Mouse (Mus musculus) frontal cortex, postnatal 10 days (tissue): ENCODE results near the gene Sytl3.
"Not testable (repeated sequence)": the region's sequence is repeated elsewhere in the genome, so short reads cannot be mapped to it uniquely, and the experiment has no call there.

ENCODE experiments used
- DNase-seq, 2 experiments: peaks; one replicate each; pipeline ENCODE4 v3.0.0; 2022; ENCODE audit warnings: low spot score in 2 of 2, mixed read lengths in 1 of 2

Sytl3 gene

GRCm38 (mm10) chr17:6689344-6689743 is 30.5 kb downstream of the Sytl3 start:
- not testable (repeated sequence) for DNase-seq

DNA sequence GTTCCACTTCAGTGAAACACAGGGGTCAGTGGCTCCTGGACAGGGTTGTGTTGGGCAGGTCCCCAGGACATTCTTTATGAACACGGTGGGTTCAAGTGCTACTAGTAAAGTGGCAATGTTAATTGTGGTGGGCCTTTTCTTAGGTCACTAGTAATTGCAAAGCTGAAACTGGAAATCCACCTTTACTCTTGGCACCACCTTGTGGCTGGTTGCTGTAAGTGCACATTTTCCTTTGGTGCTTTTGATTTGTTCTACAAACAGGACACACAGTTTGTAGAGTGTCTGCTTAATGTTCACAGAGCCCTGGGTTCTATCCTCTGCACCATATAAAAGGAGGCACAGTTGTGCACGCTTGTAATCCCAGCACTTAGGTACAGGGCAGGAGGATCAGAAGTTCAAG is 32.7 kb downstream of the Sytl3 start:
- peak; percentile 74 to 90 for DNase-seq

- DNase-seq: not testable (repeated sequence)
Observed at GRCm38 (mm10) chr17:6695712-6696111, 36.8 kb downstream of the Sytl3 start.

GRCm38 (mm10) chr17:6696521-6696920 is 37.6 kb downstream of the Sytl3 start:
- DNase-seq: not testable (repeated sequence)

- peak; percentile 60 to 63 for DNase-seq
Observed at GRCm38 (mm10) chr17:6697224-6697775, 38.4 kb downstream of the Sytl3 start.

- not testable (repeated sequence) for DNase-seq
Observed at GRCm38 (mm10) chr17:6699502-6699901, 40.6 kb downstream of the Sytl3 start.

GRCm38 (mm10) chr17:6700077-6700476 is 41.2 kb downstream of the Sytl3 start:
- not testable (repeated sequence) for DNase-seq

- not testable (repeated sequence) for DNase-seq
Observed at GRCm38 (mm10) chr17:6702625-6703221, 43.8 kb downstream of the Sytl3 start.

DNA sequence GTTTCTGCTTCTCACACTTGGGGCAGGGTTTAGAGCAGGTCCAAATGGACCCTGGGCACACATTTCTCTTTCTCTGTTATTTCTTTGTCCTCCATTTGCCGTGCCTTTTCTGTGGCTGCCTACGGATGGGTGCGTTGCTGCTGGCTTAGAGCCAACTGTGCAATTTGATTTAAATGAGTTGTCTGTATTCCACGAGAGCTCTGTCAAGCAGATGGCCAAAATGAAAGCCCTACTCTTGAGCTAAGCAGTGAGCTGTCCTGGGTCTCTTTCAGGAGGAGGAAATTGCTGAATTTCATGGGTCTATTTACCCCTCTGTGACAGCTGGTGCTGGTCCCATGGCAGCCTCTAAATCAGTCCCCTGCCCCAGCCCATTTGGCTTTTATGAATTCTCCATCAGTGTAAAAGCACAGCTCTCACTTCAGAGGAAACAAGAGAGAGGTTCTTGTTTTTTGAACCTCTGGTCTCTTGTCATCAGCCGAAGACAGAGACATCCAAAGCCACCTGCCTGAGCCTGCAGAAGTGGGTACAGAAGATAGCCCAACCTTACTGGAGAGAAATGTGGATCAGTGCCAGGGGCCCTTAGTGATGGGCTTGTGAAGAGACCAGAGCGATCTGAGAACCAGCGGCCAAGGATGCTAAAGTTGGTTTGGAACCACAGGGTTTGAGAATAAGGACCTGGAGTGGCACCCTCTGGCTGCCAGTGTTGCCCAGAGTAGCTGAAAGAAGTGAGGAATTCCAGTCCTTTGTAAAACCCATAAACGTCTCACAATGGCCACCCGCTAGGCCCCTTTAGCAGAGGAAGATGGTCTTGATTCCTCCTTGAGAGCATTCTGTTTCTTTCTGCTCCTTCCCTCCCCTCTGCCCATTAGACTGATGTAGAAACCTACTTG is 44.7 kb downstream of the Sytl3 start:
- not testable (repeated sequence) for DNase-seq

DNA sequence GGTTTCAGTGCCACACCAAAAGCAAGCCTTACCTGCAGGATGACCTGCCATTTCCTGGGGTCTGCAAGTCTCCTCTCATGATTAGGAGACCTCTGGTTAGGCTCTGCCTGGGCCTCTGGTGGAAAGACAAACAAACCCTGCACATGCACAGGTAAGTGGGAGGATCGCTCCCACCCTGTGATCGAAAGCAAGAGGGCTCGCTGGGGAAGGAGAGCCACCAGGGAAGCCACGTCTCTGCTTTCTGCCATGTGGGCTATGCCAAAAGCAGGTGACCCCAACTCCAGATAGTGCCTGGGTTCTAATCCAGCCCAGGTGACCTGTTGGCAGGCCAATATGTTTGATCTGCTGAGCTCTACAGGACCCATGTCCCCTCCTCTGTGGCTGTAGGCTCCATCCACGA is 47.6 kb downstream of the Sytl3 start:
- not testable (repeated sequence) for DNase-seq

- not testable (repeated sequence) for DNase-seq
Observed at GRCm38 (mm10) chr17:6707422-6707821, 48.5 kb downstream of the Sytl3 start.

GRCm38 (mm10) chr17:6708194-6708593 is 49.3 kb downstream of the Sytl3 start:
- not testable (repeated sequence) for DNase-seq

GRCm38 (mm10) chr17:6713483-6713882 is 54.6 kb downstream of the Sytl3 start:
- DNase-seq: not testable (repeated sequence)

DNA sequence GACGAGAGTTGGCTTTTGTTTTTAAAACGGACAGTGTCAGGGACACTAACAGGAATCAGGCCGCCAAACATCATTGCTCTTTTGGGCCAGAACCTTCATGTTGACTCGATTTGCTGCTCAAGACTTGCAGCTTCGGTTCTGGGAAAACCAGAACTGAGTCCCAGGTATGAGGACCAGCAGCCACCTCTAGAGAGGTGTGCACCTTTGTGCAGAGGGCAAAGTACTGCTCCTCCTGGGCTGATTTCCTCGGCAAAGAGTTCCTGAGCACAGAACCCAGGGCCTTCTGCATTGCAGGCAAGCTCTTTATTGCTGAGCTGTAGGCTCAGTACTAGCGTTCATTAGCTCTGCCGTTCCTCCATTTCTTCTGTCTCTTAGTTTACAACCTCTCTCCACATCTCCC is 55.1 kb downstream of the Sytl3 start:
- DNase-seq: not testable (repeated sequence)

DNA sequence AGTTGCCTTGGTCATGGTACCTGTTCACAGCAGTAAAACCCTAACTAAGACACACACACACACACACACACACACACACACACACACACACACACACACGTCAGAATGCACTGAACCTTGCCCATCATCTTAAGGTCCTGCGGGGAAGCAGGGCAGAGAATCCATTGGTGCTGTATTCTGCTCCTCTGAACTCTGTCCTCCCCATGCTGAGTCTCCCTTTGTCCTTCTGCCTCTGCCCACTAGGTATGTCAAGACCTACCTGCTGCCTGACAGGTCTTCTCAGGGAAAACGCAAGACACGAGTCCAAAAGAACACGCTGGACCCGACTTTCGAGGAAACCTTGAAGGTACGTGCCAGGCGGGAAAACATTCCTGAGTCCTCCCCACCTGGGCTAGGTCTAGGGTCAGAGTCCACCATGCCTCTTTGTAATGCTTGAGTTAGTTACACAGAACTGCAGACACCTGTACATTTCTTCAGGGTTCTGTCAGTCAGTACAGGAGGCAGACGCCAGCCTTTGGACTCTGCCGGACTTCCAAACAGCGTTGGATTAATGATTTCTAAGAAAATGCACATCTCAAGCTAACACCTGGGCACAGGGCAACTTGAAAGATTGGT is 69.2 kb downstream of the Sytl3 start:
- DNase-seq: no peak

- DNase-seq: peak in 1 of 2 experiments; percentile 7
Observed at GRCm38 (mm10) chr17:6729244-6729742, 70.4 kb downstream of the Sytl3 start.

- no peak for DNase-seq
Observed at GRCm38 (mm10) chr17:6731132-6731531, 72.2 kb downstream of the Sytl3 start.

DNA sequence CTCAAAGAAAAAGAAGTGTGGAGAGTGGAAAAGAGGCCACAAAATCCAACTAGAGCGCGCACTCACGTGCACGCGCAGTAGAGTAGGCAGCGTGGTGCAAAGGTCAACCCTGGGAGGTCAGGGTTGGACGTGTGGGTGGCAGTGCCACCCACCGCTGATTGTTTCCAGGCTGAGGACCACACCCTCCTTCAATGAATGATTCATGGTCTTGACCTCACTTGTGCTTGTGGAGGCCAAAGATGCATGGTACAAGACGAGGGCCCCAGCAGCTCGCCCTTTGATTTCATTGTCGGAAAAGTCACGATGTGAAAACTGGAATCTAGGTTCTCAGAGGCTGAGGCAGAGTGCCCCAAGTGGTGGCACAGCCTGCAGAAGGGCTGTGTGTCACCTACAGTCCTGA is 72.7 kb downstream of the Sytl3 start:
- DNase-seq: no peak

GRCm38 (mm10) chr17:6732665-6733064 is 73.8 kb downstream of the Sytl3 start:
- DNase-seq: peak in 1 of 2 experiments; percentile 2

- DNase-seq: peak in 1 of 2 experiments; percentile 4
Observed at GRCm38 (mm10) chr17:6733322-6733875, 74.5 kb downstream of the Sytl3 start.

DNA sequence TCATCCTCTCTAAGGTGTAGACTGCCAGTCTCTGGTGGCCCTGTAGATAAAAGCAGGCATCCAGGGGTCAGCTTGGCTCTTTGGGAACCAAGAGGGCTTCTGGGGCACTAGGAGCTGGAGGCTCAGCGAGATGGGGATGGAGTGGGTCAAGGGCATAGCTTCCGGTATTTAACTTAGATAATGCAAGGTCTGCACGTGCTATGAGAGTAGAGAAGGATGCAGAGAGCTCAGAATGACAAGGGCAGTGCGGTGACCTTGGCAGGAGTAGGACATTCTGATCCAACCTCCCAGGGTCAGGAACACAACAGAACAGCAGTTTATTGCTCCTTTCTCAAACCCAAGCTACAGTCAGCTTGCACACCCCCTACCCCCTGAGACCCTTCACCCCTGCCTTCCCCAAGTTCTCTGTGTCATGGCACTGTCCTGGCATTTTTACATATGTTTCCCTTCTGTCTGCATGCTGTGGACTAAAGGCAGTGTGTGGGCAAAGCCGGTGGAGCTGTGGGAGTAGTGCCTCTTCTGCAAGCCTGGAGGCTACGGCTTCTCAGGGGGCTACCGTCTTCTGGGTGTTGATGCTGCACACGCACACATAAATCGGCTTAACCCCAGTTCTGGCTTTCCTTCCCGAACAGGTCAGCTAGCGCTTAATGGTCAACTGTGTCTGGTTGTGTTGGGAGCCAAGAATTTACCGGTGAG is 76.0 kb downstream of the Sytl3 start:
- DNase-seq: peak in 1 of 2 experiments; percentile 3
